Mouse (Mus musculus) embryo, embryonic 11 days (tissue): ENCODE data around the gene Mon2.

Source experiments
- DNase-seq: peaks from one replicate; pipeline ENCODE4 v3.0.0-alpha.2; 2015

Mon2 gene

DNA sequence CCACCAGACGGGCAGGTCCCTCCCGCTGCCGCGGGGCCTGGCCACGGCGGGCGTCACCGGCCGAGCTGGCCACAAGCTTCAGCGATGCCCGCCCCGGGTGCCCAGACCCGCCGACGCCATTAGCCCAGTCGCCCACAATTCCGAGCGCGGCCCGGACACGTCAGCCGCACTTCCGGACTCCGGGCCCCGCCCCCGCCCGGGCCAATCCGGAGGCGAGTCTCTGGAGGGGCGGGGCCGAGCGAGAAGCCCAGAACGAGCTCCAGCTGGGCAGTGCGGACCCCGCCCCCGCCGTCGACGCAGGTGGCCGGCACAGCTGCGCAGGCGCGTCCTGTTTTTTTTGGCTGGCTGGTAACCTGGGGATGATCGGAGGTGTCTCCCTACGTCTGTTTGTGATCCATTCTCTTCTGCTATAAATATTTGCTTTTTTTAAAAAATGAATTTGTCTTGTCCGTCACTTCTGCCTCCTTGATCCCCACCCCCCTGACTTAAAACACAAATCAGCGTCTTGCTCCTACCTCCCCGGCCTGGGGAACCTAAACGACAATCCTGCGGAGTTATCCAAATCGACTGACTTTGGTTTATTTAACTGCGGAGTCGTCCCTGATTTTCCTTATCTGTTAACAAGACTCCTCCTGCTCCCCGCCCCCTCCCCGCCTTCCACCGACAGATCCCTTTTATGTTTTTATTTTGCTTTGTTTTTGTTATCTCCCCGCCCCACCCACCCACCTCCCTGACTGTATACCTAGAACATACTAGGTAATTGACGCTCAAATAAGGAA is at the start of gene Mon2:
Gene Mon2, minus strand, starts transcription at position 261 of the 779 bp plus-strand sequence.
- DNase-seq, result peak; percentile 99

DNA sequence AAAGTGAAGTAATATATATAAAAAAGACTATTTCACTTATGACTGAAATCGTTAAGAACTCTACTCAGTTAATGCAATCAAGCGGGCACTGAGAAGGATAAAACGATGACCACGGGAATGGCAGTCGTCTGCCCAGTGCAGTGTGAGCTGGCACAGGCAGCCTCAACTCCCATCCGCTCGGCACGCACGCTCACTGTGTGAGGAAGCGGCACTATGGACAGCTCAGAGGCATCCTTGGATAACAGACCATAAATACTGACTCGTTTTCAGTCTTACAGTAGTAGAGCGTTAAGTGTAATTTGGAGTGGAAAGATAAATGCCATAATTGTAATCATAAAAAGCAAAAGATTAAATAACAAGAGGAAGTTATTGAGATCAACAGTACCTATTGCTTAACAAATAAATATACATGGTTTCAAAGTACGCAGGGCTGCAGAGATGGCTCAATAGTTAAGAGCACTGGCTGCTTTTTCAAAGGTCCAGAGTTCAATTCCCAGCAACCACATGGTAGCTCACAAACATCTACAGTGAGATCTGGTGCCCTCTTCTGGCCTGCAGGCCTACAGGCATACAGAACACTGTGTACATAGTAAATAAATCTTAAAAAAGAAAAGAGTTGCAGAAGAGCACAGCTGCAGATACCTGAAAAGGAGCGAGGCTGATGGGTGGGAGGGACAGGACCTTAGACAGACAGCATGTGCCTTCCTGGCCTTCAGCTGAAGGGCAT is 44.5 kb upstream of the Mon2 start:
- no peak for DNase-seq

DNA sequence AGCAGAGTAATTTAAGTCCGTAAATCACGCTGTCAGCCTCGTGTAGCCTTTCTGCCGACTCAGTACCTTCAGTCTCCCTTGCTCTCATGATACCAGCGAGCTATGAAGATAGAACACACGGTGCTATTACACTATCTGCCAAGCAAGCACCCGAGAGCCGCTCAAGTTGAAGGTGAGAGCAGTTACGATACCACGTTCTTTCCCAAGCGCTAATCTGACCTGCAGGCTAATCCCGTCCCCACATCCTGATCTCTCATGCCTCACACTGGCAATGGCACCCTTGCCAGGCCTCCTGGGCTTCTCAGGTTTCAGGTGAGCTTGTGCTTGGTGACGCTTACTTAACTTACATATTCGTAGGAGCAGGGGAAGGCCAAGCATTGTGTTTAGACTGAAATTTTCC is 40.6 kb upstream of the Mon2 start:
- no peak for DNase-seq

DNA sequence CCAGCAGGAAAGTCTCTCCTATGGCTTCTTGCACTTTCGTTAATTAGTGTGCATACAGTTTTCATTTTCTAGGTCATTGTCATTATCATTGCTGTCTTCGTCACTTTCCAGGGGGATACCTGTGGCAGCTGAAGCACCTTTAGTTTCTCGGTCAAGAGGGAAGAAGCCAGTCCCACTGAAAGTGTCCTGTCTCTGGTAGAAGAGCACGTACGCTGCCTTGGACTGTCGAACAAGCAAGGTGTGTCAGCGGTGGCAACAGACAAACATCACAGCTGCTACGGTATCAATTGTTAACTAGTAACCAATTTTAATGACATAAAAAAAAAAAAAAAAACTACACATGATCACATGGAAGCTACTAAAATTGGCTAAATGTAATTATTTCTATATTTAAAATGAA is 37.2 kb upstream of the Mon2 start:
- DNase-seq, result no peak

DNA sequence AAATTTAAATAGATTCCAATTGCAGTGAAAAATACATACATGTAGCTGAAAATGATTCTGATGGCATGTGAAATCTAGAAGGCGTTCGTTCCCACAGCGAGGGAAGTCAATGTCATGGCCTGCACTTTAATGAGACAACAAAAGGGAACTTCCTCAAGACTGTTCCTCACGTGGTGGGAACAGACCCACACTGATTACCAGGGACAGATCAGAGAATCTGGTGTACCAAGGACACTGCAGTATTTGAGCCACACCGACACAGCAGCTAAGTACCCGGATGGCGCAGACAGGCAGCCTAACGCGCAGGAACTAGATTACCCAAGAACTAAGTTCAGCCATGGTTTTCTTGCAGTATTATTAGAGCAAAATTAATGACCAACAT is 36.5 kb upstream of the Mon2 start:
- DNase-seq, result no peak

DNA sequence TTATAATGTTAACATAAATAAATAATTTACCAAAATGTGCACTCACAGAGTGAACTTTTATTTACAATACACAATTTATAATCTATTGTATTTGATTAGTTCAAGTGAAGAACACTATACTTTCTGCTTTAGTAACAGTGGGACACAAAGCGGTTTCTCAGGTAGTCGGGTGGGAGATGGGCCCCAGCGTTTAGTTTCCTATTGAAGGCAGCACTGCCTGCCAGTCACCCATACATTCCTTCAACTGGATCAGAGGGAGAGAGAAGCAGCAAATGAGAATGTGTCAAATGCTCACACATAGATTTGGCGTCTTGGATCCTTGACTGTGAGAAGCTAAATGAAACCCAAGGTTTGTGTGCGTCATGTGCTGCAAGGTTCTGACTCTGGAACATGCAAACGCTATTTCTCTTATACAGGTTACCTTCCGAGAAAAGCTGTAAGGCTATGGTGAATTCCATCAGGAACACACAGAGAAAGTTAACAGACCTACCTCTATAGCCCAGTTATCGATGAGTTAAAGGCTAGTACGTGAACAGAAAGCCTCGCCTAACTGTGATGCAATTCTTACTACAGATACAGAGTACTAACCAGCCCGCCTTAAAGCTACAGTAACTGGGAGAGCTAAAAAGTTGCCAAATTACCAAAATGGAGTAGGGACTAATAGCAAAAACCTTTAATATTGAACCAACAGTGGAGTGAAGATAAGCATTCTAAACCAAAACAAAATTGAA is 35.9 kb upstream of the Mon2 start:
- DNase-seq, result no peak

DNA sequence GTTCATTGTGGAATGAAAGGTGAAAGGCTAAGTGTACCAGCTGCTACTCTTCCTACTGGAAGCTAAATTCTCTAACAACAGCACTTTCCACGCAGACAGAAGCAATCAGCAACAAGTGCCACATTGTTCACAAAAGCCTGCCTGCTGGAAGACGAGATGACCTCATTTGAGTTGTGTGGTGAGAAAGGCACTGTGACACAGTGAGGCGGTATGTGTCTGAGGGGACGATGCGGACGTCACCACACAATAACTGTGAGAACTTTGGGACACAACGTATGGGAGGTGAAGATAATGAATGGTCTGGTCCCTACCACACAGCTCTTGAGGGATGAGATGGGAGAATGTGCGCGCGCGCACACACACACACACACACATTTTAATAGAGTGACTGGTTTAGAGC is 34.2 kb upstream of the Mon2 start:
- DNase-seq, result peak; percentile 8

DNA sequence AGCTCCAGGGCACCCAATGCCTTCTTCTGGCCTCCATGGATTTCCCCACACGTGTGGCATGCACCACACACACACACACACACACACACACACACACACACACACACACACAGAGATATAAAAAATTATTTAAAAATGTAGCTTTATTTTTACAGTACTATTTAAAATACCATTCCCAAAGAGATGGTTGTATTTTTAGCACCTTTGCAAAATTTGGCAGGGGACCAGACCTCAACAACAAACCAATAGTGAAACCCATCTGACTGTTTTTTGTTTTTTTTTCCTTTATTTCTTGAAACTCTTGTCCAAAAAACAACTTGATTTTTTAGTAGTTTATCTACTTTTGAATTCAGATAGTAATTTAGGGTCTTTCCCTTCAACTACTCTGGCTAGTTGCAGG is 32.2 kb upstream of the Mon2 start:
- no peak for DNase-seq

DNA sequence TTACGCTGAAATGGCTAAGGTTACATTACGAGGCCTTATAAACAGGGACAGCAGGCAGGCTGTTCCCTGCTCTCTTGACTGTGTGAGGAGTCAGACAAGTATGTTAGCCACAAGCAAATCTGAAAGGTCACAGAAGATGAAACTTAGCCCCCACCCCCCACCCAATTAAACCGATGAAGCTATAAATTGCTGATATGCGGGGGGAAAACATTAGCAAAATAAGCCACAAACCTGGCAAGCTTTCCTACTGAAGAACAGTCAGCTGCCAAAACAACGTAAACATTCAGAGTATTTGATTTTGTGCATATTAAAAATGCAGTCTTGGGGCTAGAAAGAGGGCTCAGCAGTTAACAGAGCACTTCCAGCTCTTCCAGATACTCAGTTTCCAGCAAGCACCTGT is 31.8 kb upstream of the Mon2 start:
- DNase-seq, result no peak

DNA sequence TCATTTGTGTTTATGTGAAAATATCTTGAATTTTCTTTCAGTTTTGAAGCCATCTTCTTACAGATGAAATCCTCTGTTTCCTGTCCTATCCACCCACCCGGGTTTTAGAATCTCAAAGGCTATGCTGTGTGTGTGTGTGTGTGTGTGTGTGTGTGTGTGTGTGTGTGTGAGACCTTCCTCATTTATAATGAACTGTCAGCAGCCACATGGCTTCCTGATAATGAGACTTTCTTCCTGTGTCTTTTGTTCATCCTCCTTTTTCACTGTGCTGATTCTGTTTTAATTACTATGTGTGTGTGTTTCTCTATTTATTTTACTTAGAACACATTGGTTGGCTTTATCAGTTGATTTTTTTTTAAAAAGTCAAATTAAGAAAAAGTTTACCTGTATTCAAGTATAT is 25.0 kb upstream of the Mon2 start:
- DNase-seq, result no peak

DNA sequence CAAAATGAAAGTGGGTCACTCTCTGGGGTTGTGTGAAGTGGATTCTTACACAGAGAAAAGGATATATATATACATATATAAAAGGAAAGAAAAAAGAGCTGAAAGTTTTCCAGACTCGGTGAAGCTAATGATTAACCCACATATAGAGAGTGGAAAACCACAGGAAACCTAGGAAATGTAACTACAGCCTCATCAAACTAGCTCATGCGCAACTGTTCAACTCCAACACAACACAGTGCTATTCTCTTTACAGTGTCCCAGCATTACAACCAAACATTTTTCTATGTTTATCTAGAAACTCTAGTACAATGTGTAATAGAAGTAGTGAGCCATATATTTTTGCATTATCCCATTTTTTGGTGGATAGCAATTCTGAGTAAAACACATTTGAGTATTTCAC is 24.3 kb upstream of the Mon2 start:
- DNase-seq, result no peak

DNA sequence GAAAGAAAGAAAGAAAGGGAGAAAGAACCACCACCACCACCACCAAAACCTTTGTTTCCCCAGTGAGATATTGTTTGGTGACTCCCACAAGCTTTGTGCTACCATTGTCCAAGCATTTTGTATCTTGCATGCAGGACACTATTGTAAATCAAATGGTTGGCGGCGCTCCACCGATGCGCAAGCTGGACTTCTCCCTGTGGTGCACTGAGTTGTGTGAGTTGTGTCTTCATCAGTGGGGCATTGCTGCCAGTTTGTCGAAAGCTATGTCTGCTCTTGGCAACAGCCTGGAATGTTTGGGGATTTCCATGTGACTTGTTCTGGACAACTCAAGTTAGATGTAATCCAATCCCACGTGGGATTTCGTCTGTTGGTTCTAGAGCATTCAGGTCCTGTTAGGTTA is 18.2 kb upstream of the Mon2 start:
- no peak for DNase-seq

DNA sequence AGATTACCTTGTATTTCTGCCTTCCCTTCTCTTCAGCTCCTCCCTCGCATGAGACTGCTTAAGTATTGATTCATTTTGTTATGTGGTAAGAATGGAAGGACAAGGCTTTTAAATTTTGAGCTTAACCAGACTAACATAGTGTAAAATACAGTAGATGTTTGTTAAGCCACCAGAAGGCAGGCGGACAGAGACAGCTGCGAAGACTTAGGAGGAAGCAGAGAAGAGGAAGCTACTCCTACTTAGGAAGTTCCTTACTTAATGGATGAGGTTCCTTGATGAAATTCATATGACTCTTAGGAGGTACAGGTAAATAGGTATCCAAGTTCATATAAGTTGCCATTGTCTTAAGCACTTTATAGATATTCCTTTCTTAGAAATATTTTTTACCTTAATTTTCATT is 16.3 kb upstream of the Mon2 start:
- no peak for DNase-seq

DNA sequence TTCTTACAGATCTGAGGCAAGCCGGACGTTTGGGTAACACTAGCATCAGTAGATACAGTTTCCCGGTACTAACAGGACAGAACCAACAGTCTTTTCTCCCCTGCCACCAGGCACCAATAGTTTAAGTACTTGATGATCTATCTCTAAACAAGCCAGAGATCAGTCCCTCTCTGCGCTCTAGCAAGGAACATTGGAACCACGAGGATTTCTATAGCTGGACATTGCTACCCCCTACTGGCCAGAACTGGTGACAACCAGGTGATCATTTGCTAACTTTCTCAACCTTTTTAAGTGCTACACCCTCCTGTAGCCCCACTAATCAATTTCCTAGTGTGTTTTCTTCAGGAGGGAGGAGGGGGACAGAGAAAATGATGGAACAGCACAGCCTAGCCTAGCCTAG is 15.4 kb upstream of the Mon2 start:
- peak; percentile 80 for DNase-seq

DNA sequence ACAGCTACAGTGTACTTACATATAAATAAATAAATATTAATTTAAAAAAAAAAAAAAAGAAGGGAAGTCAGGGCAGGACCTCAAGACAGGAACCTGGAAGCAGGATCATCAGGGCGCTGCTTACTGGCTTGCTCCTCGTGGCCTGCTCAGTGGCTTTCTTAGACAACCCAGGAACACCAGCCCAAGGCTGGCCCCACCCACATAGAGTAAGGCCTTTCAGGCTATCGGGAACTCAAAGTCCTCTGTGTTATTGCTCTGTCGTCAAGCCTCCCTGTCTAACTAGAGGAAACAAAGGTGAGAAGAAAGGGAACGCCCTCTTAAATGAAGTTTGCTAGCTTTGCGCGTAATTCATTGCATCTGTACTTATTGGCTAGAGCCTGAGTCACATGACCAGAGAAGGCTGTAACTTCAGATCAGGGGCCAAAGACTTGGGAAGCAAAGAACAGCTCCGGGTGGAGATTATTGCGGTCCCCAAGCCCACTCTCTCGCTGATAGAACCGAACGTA is 13.2 kb upstream of the Mon2 start:
- no peak for DNase-seq

DNA sequence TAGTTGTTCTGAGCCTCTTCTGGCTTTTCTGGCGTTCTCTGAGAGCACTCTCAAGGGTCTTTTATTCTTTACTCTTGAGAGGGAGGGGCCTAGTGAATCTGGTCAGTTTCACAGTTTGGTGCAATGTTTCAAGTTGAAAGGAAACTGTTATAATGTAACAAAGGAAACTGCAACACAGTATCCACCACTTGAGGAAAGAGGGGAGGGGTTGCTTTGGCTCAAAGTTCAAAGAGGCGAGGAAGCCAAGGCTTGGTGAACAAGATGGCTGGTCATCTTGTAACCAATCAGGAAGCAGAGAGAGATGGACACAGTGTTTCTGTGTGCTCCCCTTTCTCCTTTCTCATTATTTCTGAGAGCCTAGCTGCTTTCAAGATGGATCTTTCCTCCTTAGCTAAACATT is 10.5 kb upstream of the Mon2 start:
- no peak for DNase-seq

DNA sequence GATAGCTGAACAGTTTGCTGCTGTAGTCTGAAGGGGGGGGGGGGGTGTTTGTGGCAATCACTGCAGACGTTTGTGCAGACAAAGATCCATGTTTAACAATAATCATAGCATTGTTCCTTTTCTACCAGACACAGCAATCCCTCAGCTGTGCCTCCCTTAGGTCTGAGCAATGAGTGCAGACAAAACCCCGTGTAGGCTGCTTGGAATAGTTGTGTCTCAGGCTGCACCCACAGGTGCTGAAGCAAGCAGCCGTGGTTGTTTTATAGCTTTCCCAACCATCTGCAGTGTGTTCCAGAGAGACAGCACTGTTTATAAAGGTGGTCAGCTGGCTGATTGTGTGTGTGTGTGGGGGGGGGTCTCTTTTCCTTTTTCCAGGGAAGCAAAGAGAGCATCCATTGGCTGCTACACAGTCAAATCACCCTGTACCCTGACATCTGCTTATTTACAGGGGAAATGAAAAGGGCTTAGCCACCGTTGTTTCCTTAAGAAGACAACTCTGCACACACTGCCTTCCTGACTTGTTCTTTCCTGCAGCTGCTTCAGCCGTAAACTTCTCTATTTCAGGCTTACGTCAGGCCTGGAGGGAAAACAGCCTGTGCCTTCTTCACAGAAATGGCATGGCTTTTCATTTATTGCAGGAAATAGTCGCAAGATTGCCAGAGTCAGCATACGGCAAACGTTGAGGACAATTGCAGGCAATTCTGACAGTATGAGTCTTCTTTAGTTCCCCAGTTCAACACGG is 8.8 kb upstream of the Mon2 start:
- DNase-seq, result no peak

DNA sequence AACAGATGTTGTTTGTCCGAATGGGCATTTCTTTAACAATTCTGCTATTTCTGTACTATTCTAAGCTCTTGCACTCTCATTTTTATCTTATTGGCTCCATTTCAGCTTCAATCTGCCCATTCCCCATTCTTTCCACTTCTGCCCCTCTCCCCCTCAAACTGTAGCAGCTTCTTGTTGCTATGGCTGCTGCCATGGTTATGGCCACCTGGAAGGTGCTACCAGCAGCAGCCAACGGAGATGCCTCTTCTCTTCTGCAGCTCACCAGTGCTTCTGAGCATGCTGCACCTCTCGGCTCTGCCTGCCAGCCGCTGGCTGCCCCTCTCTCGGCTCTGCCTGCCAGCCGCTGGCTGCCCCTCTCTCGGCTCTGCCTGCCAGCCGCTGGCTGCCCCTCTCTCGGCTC is 8.0 kb upstream of the Mon2 start:
- DNase-seq, result no peak

DNA sequence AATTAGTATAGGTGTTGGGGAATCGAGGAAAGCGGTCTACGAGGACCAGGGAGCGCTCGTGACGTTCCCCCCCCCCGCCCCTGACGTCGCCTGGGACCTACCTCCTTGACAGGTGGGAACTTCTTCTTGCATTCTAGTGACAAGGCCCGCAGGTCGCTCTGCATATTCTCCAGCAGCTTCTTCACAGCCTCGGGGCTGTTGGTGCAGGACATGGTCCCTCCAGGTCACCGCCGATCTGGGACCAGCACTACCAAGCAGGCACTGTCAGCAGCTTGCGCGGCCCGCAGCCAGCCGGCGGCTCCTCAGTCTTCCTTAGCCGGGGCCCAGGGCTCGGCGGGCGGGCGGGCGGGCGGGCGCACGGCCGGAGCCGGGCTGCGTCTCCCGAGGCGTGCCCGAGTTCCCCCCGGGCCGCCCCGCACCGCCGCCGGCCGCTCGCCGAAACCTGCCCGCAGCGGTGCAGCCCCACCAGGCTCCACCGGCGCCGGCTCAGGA is 508 bp downstream of the Mon2 start:
- DNase-seq, result no peak

DNA sequence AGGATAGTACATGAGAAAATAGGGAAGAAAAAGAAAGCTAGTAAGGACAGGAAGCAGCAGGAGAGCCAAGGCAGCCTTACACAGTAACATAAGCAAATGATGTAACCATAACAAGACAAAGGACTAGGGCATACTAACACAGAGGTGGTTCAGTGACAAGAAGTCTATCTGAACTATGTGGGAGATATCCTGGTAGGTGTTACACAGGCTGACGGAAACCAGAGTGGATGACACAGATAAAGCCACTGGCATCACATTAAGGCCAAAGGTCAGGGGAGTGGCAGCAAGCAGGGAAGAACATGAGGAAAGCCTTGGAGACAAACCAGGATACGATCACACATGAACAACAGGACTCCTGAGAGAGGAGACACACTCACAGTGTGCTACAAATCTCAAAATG is 4.3 kb downstream of the Mon2 start:
- DNase-seq, result no peak

DNA sequence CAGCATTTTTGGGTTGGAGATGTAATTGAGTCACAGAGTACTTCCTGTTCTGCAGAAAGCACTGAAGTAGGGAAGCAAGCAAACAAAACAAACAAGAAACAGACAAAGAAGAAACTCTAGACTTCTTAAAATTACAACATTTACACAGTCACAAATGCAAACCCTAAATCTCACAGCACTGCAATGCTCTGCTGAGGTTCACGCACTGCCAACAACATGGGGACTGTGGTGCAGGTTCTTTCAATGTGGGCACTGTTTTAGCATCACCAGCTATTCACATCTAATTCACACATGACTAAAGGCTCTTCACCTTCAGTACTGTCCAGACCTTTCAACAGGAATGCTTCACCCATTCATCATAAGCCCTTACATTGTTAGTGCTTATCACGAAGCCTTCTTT is 13.3 kb downstream of the Mon2 start:
- DNase-seq, result no peak

DNA sequence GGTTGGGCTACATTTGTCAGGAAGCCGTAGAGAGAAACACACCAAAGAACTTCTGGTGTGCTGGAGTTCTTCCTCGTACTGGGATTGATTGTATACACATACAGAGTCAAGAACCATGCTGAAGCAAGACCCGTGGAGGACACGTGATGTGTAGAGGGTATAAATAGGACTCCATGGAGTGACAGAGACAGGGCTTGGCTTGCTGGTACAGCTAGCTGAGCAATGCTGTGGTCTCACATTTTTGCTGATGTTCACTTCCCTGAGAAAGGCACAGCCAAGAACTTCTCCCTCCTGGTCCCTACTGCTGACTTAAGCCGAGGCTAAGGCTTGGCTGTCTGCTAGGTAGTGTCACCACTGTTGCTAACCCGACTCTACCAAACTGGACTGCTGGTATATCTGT is 15.5 kb downstream of the Mon2 start:
- DNase-seq, result no peak

DNA sequence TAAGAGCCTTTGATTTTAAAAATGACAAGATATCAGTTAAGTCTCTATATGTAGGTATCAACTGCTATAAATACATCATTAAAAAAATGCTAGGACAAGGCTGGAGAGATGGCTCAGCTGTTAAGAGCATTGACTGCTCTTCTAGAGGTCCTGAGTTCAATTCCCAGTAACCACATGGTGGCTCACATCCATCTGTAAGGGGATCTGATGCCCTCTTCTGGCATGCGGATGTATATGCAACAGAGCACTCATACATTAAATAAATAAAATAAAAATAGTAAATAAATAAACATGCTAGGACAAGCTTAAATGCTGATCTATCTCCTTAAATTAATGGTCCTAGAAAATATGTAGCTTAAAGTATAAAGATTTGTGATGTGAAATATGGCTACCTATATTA is 19.2 kb downstream of the Mon2 start:
- no peak for DNase-seq
